Mouse (Mus musculus): ENCODE measurements at regions not wholly inside any gene's neighbourhood (a gene's known extent, or its start where the extent isn't known, plus 50 kb on each side); places are given as distances from the start of the nearest gene placed in this dataset.

DNA sequence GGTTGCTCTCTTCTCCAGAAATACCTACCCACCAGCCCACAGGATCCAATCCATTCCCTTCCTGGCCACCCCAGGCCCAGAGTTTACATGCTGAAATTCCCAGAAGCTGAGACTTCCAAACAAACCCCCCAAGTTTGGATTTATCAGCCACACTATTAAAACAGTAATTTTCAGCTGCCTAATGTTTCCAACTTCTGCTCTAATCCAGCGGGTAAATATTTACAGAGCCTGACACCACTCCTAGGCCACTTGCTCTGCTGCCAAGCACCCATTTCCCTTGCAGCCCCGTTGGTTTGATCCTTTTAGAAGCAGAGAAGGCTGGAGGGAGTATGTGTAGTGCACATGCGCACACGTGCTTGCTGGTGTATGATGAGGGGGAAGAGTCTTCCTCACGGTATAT is 99.1 kb upstream of the Pja1 start:
- no peak for TF ChIP-seq CTCF (IDR thresholded peaks at IDR 0.05; ENCODE audit: extremely low read depth, insufficient read depth, insufficient read length, insufficient replicate concordance)
- no peak for TF ChIP-seq POLR2A (IDR thresholded peaks at IDR 0.05; ENCODE audit: low read depth, low read length)

Measured in spleen, adult 2 months (tissue).